Mouse (Mus musculus) myocyte (in vitro differentiated cells): ENCODE data around the gene Krcc1. TPM values are rescaled to one million over a fixed set of nuclear protein-coding genes. Genes with fewer than 3 reads are reported as not detected.

Source experiments
- H3K27me3 ChIP-seq: one replicate; pipeline ENCODE4 v1.6.1; 2011; ENCODE audit not compliant: control insufficient read depth, insufficient read depth, insufficient read length
- H3K36me3 ChIP-seq: one replicate; pipeline ENCODE4 v1.6.1; 2011; ENCODE audit not compliant: control insufficient read depth, insufficient read depth
- H3K4me2 ChIP-seq: one replicate; pipeline ENCODE4 v1.6.1; 2011; ENCODE audit warnings: low read depth, control low read depth
- H3K4me3 ChIP-seq: one replicate; pipeline ENCODE4 v1.5.1; 2011; ENCODE audit warnings: mild to moderate bottlenecking, control low read depth, moderate library complexity
- H3K79me2 ChIP-seq: one replicate; pipeline ENCODE4 v1.6.1; 2011; ENCODE audit not compliant: control insufficient read depth, insufficient read depth
- H3ac ChIP-seq: one replicate; pipeline ENCODE4 v1.6.1; 2011; ENCODE audit not compliant: control insufficient read depth, insufficient read length
- CEBPB ChIP-seq: IDR thresholded peaks from 2 replicates; pipeline ENCODE4 v1.6.1; 2011; ENCODE audit warnings: mild to moderate bottlenecking, moderate library complexity; ENCODE audit not compliant: poor library complexity, insufficient read depth, severe bottlenecking
- E2F4 ChIP-seq: IDR thresholded peaks from one replicate; pipeline ENCODE4 v1.6.1; 2011; ENCODE audit warnings: mild to moderate bottlenecking, control low read depth, moderate library complexity; ENCODE audit not compliant: insufficient read depth
- MAX ChIP-seq: IDR thresholded peaks from one replicate; pipeline ENCODE4 v1.6.1; 2011; ENCODE audit warnings: low read depth, mild to moderate bottlenecking, control low read depth
- MYOD1 ChIP-seq, 3 experiments: IDR thresholded peaks; one replicate each; pipeline ENCODE4 v1.6.1; 2011; ENCODE audit warnings: control low read depth in 2 of 3, low read depth in 2 of 3, mild to moderate bottlenecking in 2 of 3, moderate library complexity in 1 of 3; ENCODE audit not compliant: insufficient read length in 2 of 3, control insufficient read depth in 1 of 3
- MYOG ChIP-seq, 3 experiments: IDR thresholded peaks; one replicate each; pipeline ENCODE4 v1.6.1; 2011; ENCODE audit warnings: control low read depth in 2 of 3, low read depth in 2 of 3, mild to moderate bottlenecking in 2 of 3; ENCODE audit not compliant: insufficient read length in 2 of 3, control insufficient read depth in 1 of 3, insufficient read depth in 1 of 3
- POLR2A ChIP-seq: IDR thresholded peaks from one replicate; pipeline ENCODE4 v1.6.1; 2011; ENCODE audit warnings: low read depth, mild to moderate bottlenecking, control low read depth, moderate library complexity; ENCODE audit not compliant: insufficient read length
- POLR2AphosphoS2 ChIP-seq: IDR thresholded peaks from one replicate; pipeline ENCODE4 v1.6.1; 2011; ENCODE audit warnings: low read depth, control low read depth; ENCODE audit not compliant: insufficient read length
- REST ChIP-seq: IDR thresholded peaks from one replicate; pipeline ENCODE4 v1.6.1; 2011; ENCODE audit warnings: mild to moderate bottlenecking, control low read depth, moderate library complexity; ENCODE audit not compliant: insufficient read depth, insufficient read length
- SRF ChIP-seq: IDR thresholded peaks from one replicate; pipeline ENCODE4 v1.6.1; 2011; ENCODE audit warnings: low read depth; ENCODE audit not compliant: control insufficient read depth, insufficient read length
- TCF12 ChIP-seq: IDR thresholded peaks from one replicate; pipeline ENCODE4 v1.6.1; 2011; ENCODE audit warnings: mild to moderate bottlenecking, control low read depth; ENCODE audit not compliant: poor library complexity, insufficient read depth, severe bottlenecking
- TCF3 ChIP-seq: IDR thresholded peaks from one replicate; pipeline ENCODE4 v1.6.1; 2011; ENCODE audit warnings: low read depth, control low read depth; ENCODE audit not compliant: insufficient read length
- USF1 ChIP-seq: IDR thresholded peaks from one replicate; pipeline ENCODE4 v1.6.1; 2011; ENCODE audit warnings: low read depth, mild to moderate bottlenecking, control low read depth, moderate library complexity
- polyA plus RNA-seq: library from polyadenylated mRNA; unstranded; fragments of >200 nt; fragmentation: generic; extraction: Trizol; gene quantifications from one replicate; pipeline ENCODE4 v1.2.1, GENCODE M21; 2012; ENCODE audit warnings: missing spikeins

The Krcc1 gene
- polyA plus RNA-seq, 1 experiment: 18.6 TPM

- H3K27me3 ChIP-seq: no peaks in the 10 kb centered on the region
- H3K79me2 ChIP-seq: peaks cover 9% of the 10 kb centered on the region
- no peak overlapping the region for H3ac ChIP-seq
- TF ChIP-seq POLR2AphosphoS2: no peak
- no peak for TF ChIP-seq MYOD1 (IDR thresholded peaks at IDR 0.05; ENCODE audit: control insufficient read depth in 1 of 3, insufficient read length in 2 of 3, low read depth in 2 of 3)
- no peak for TF ChIP-seq TCF12
- no peak for TF ChIP-seq CEBPB
- TF ChIP-seq POLR2A: no peak
- no peak for TF ChIP-seq REST
- TF ChIP-seq USF1: no peak
- TF ChIP-seq TCF3: no peak
- no peak for TF ChIP-seq MYOG (IDR thresholded peaks at IDR 0.05; ENCODE audit: control insufficient read depth in 1 of 3, insufficient read depth in 1 of 3, insufficient read length in 2 of 3, low read depth in 2 of 3)
- TF ChIP-seq E2F4: no peak
- TF ChIP-seq SRF: no peak
- no peak for TF ChIP-seq MAX
- no peak overlapping the region for H3K4me2 ChIP-seq
- no peak overlapping the region for H3K4me3 ChIP-seq
- no peaks in the 10 kb centered on the region for H3K36me3 ChIP-seq
These were observed 17.0 kb upstream of the Krcc1 start for GRCm38 (mm10) chr6:71254456-71254855.

GRCm38 (mm10) chr6:71256166-71256565 is 15.3 kb upstream of the Krcc1 start:
- H3K27me3 ChIP-seq: no peaks in the 10 kb centered on the region
- no peak overlapping the region for H3K4me2 ChIP-seq
- H3K79me2 ChIP-seq: peaks cover 14% of the 10 kb centered on the region
- H3ac ChIP-seq: no peak overlapping the region
- TF ChIP-seq MYOD1 (IDR thresholded peaks at IDR 0.05; ENCODE audit: control insufficient read depth in 1 of 3, insufficient read length in 2 of 3, low read depth in 2 of 3): no peak
- no peak for TF ChIP-seq SRF
- TF ChIP-seq E2F4: no peak
- no peak for TF ChIP-seq POLR2A
- TF ChIP-seq POLR2AphosphoS2: no peak
- no peak for TF ChIP-seq USF1
- no peak for TF ChIP-seq REST
- TF ChIP-seq MYOG (IDR thresholded peaks at IDR 0.05; ENCODE audit: control insufficient read depth in 1 of 3, insufficient read depth in 1 of 3, insufficient read length in 2 of 3, low read depth in 2 of 3): no peak
- TF ChIP-seq TCF12: no peak
- TF ChIP-seq TCF3: no peak
- TF ChIP-seq CEBPB: no peak
- no peak for TF ChIP-seq MAX
- no peaks in the 10 kb centered on the region for H3K36me3 ChIP-seq
- no peak overlapping the region for H3K4me3 ChIP-seq

- Histone ChIP-seq H3K36me3 (no peaks in the 10 kb centered on the region), H3K4me2 (no peak overlapping the region), H3ac (no peak overlapping the region), H3K4me3 (no peak overlapping the region), H3K27me3 (no peaks in the 10 kb centered on the region), H3K79me2 (peaks cover 20% of the 10 kb centered on the region)
- no peak for TF ChIP-seq REST
- TF ChIP-seq MYOD1 (IDR thresholded peaks at IDR 0.05; ENCODE audit: control insufficient read depth in 1 of 3, insufficient read length in 2 of 3, low read depth in 2 of 3): no peak
- no peak for TF ChIP-seq SRF
- no peak for TF ChIP-seq USF1
- no peak for TF ChIP-seq MYOG (IDR thresholded peaks at IDR 0.05; ENCODE audit: control insufficient read depth in 1 of 3, insufficient read depth in 1 of 3, insufficient read length in 2 of 3, low read depth in 2 of 3)
- no peak for TF ChIP-seq TCF3
- TF ChIP-seq CEBPB: no peak
- no peak for TF ChIP-seq POLR2A
- TF ChIP-seq POLR2AphosphoS2: no peak
- no peak for TF ChIP-seq E2F4
- TF ChIP-seq TCF12: no peak
- TF ChIP-seq MAX: no peak
These were observed 14.1 kb upstream of the Krcc1 start for GRCm38 (mm10) chr6:71257375-71257774.

GRCm38 (mm10) chr6:71258562-71258961 is 12.9 kb upstream of the Krcc1 start:
- H3ac ChIP-seq: no peak overlapping the region
- peaks cover 20% of the 10 kb centered on the region for H3K79me2 ChIP-seq
- H3K4me3 ChIP-seq: no peak overlapping the region
- H3K36me3 ChIP-seq: no peaks in the 10 kb centered on the region
- no peaks in the 10 kb centered on the region for H3K27me3 ChIP-seq
- H3K4me2 ChIP-seq: peak overlapping the region; percentile 84
- TF ChIP-seq MAX: no peak
- TF ChIP-seq POLR2AphosphoS2: no peak
- no peak for TF ChIP-seq MYOD1 (IDR thresholded peaks at IDR 0.05; ENCODE audit: control insufficient read depth in 1 of 3, insufficient read length in 2 of 3, low read depth in 2 of 3)
- TF ChIP-seq TCF12: no peak
- TF ChIP-seq MYOG (IDR thresholded peaks at IDR 0.05; ENCODE audit: control insufficient read depth in 1 of 3, insufficient read depth in 1 of 3, insufficient read length in 2 of 3, low read depth in 2 of 3): no peak
- no peak for TF ChIP-seq REST
- no peak for TF ChIP-seq CEBPB
- no peak for TF ChIP-seq E2F4
- no peak for TF ChIP-seq TCF3
- no peak for TF ChIP-seq POLR2A
- TF ChIP-seq SRF: no peak
- TF ChIP-seq USF1: no peak

- Histone ChIP-seq H3K4me3 (peak overlapping the region; percentile 29), H3K27me3 (no peaks in the 10 kb centered on the region), H3K36me3 (no peaks in the 10 kb centered on the region), H3K79me2 (peaks cover 20% of the 10 kb centered on the region), H3K4me2 (peak overlapping the region; percentile 84), H3ac (no peak overlapping the region)
- TF ChIP-seq SRF: no peak
- no peak for TF ChIP-seq E2F4
- TF ChIP-seq USF1: no peak
- TF ChIP-seq CEBPB: no peak
- no peak for TF ChIP-seq MAX
These were observed 12.3 kb upstream of the Krcc1 start for GRCm38 (mm10) chr6:71259166-71259565.
